Comparison of ENCODE assay signal across 9 mouse cellular contexts in genomic region chr12:31653611-31654010, GRCm38 (mm10). TPM values are rescaled to one million over a fixed set of nuclear protein-coding genes. Genes with fewer than 3 reads are reported as not detected.
A peak's percentile ranks its signal among the peaks of the same experiment; 100 is the strongest.
DNase-seq lines count a peak whose midpoint lies in the region; ATAC-seq and TF ChIP-seq lines count a peak whose summit lies in the region.
"Had no signal": no experiment of that assay in that cellular context is flagged by ENCODE, and none has a peak within 500 bp of the region (broad histone marks: within the 10 kb centered on the region; RNA-seq: fewer than 3 reads in every experiment).

No protein-coding gene starts in this region.

- no peak overlapping the region for H3K27ac ChIP-seq in heart, embryonic 15.5 days
- no peak overlapping the region for H3K27ac ChIP-seq in embryonic fibroblast, embryonic 13.5 days (ENCODE audit: insufficient read depth, low read length)
- H3K27ac ChIP-seq in liver, embryonic 15.5 days (replicated peaks), result no peak overlapping the region

- H3K4me1 ChIP-seq in heart, embryonic 15.5 days (replicated peaks), result peaks cover 11% of the 10 kb centered on the region
- H3K4me1 ChIP-seq in embryonic fibroblast, embryonic 13.5 days (ENCODE audit: control insufficient read depth, insufficient read depth, low read length), result peaks cover 2% of the 10 kb centered on the region; the same call in 1 of the 2 replicates
- peaks cover 10% of the 10 kb centered on the region for H3K4me1 ChIP-seq in liver, embryonic 15.5 days (replicated peaks)

- no peak for ATAC-seq in heart, embryonic 15.5 days (replicated peaks; ENCODE audit: insufficient number of reproducible peaks, insufficient read depth, low FRiP score, low read depth)
- ATAC-seq in liver, embryonic 15.5 days (ENCODE audit: insufficient read depth), result no peak

- peak overlapping the region; percentile 25; the same call in 1 of the 2 replicates for H3K9ac ChIP-seq in heart, embryonic 15.5 days
- H3K9ac ChIP-seq in liver, embryonic 15.5 days, result no peak overlapping the region

- DNase-seq in heart, postnatal 4 days, result no peak
- DNase-seq in cerebellum, adult 18-20 months, result no peak
- no peak for DNase-seq in right cerebral cortex, postnatal 25 days
- no peak for DNase-seq in gastrocnemius, postnatal 10 days
- DNase-seq: kidney, postnatal 10 days had no signal

- peak overlapping the region; percentile 64 for H3K4me2 ChIP-seq in heart, embryonic 15.5 days
- H3K4me2 ChIP-seq in liver, embryonic 15.5 days, result peak overlapping the region; percentile 80

- no peaks in the 10 kb centered on the region for H3K79me3 ChIP-seq in C2C12 (ENCODE audit: low read depth)

- no peak for TF ChIP-seq POLR2A in embryonic fibroblast, embryonic 13.5 days (IDR thresholded peaks at IDR 0.05; ENCODE audit: low read depth, low read length)

- no peaks in the 10 kb centered on the region for H3K9me3 ChIP-seq in heart, embryonic 15.5 days (replicated peaks)
- no peaks in the 10 kb centered on the region for H3K9me3 ChIP-seq in liver, embryonic 15.5 days (replicated peaks)

- no peak overlapping the region for H3ac ChIP-seq in C2C12 (ENCODE audit: control insufficient read depth, insufficient read length, low read depth)

- WGBS in heart, embryonic 15.5 days, result 76% methylated on average over 5 of the region's 5 CpGs
- 46% methylated on average over 5 of the region's 5 CpGs for WGBS in liver, embryonic 15.5 days (ENCODE audit: insufficient replicate concordance)

- TF ChIP-seq CTCF in C2C12 (IDR thresholded peaks at IDR 0.05; ENCODE audit: control insufficient read depth, insufficient read depth, insufficient read length), result no peak
- TF ChIP-seq CTCF in embryonic fibroblast, embryonic 13.5 days (IDR thresholded peaks at IDR 0.05; ENCODE audit: borderline replicate concordance, insufficient read depth, low read length), result no peak

- H3K4me3 ChIP-seq in heart, embryonic 15.5 days, result no peak overlapping the region
- H3K4me3 ChIP-seq in C2C12 (ENCODE audit: insufficient read depth, poor library complexity, severe bottlenecking), result peak overlapping the region; percentile 82
- peak overlapping the region; percentile 17; the same call in 1 of the 2 replicates for H3K4me3 ChIP-seq in embryonic fibroblast, embryonic 13.5 days (ENCODE audit: insufficient read depth, low read length)
- H3K4me3 ChIP-seq in liver, embryonic 15.5 days (replicated peaks), result peak overlapping the region; percentile 93

- peaks cover 15% of the 10 kb centered on the region for H3K79me2 ChIP-seq in C2C12 (ENCODE audit: control insufficient read depth, insufficient read depth)

- H3K27me3 ChIP-seq in heart, embryonic 15.5 days, result no peaks in the 10 kb centered on the region
- H3K27me3 ChIP-seq in C2C12 (ENCODE audit: control insufficient read depth, insufficient read depth, insufficient read length), result no peaks in the 10 kb centered on the region
- H3K27me3 ChIP-seq in liver, embryonic 15.5 days, result no peaks in the 10 kb centered on the region

- peaks cover 4% of the 10 kb centered on the region; the same call in 1 of the 2 replicates for H3K36me3 ChIP-seq in heart, embryonic 15.5 days
- H3K36me3 ChIP-seq in C2C12 (ENCODE audit: control insufficient read depth, insufficient read depth), result peaks cover 14% of the 10 kb centered on the region
- H3K36me3 ChIP-seq in liver, embryonic 15.5 days (replicated peaks), result no peaks in the 10 kb centered on the region

TF ChIP-seq in C2C12, 6 proteins besides CTCF, POLR2A, EP300 and RAD21:
- TF ChIP-seq MYOD1 (IDR thresholded peaks at IDR 0.05; ENCODE audit: control insufficient read depth, insufficient read length, low read depth), result no peak
TF ChIP-seq in C2C12: peak in this region for 0.

RNA-seq across cellular contexts. Expression of gene Dus4l, which starts 1.0 kb away (rescaled TPM):
- polyA plus RNA-seq in heart, embryonic 15.5 days (2015; fragmentation: Nextera tagmentation; extraction: Ambion mirVana), result 5.2 and 7.0 TPM in 2 replicates
- 1 to 10 TPM; 8.9 to 9.1 TPM for total RNA-seq in heart, postnatal 4 days (2021)
- 4.1 TPM for polyA plus RNA-seq in C2C12 (2012; fragmentation: generic; extraction: Trizol)
- polyA plus RNA-seq in embryonic fibroblast, embryonic 13.5 days (2011; ENCODE audit: insufficient read length, low read depth, missing spikeins), result 12.2 and 14.0 TPM in 2 replicates
- 2.4 and 2.9 TPM in 2 replicates for polyA plus RNA-seq in liver, embryonic 15.5 days (2015; fragmentation: Nextera tagmentation; extraction: Ambion mirVana)
- 1 to 10 TPM; 4.7 to 5.6 TPM for total RNA-seq in gastrocnemius, postnatal 10 days (2021)

RNA-seq across cellular contexts. Expression of gene Cog5, which starts 1.1 kb away (rescaled TPM):
- polyA plus RNA-seq in heart, embryonic 15.5 days (2015; fragmentation: Nextera tagmentation; extraction: Ambion mirVana), result 24.1 and 26.6 TPM in 2 replicates
- total RNA-seq in heart, postnatal 4 days (2021), result 10 to 100 TPM; 56.9 to 60.5 TPM
- polyA plus RNA-seq in C2C12 (2012; fragmentation: generic; extraction: Trizol), result 8.2 TPM
- polyA plus RNA-seq in embryonic fibroblast, embryonic 13.5 days (2011; ENCODE audit: insufficient read length, low read depth, missing spikeins), result 34.7 and 48.3 TPM in 2 replicates
- polyA plus RNA-seq in liver, embryonic 15.5 days (2015; fragmentation: Nextera tagmentation; extraction: Ambion mirVana), result 6.8 and 7.5 TPM in 2 replicates
- total RNA-seq in gastrocnemius, postnatal 10 days (2021), result 10 to 100 TPM; 24.9 to 26.4 TPM

RNA-seq across cellular contexts. Expression of gene Bcap29, which starts 19.2 kb away (rescaled TPM):
- 38.6 and 42.4 TPM in 2 replicates for polyA plus RNA-seq in heart, embryonic 15.5 days (2015; fragmentation: Nextera tagmentation; extraction: Ambion mirVana)
- 10 to 100 TPM; 25.9 to 27.5 TPM for total RNA-seq in heart, postnatal 4 days (2021)
- 7.1 TPM for polyA plus RNA-seq in C2C12 (2012; fragmentation: generic; extraction: Trizol)
- 31.7 and 32.2 TPM in 2 replicates for polyA plus RNA-seq in embryonic fibroblast, embryonic 13.5 days (2011; ENCODE audit: insufficient read length, low read depth, missing spikeins)
- polyA plus RNA-seq in liver, embryonic 15.5 days (2015; fragmentation: Nextera tagmentation; extraction: Ambion mirVana), result 17.8 and 21.9 TPM in 2 replicates
- 10 to 100 TPM; 22.0 to 23.9 TPM for total RNA-seq in gastrocnemius, postnatal 10 days (2021)
